Mouse (Mus musculus) heart, embryonic 16.5 days (tissue): ENCODE data around the gene Tmem138. TPM values are rescaled to one million over a fixed set of nuclear protein-coding genes. Genes with fewer than 3 reads are reported as not detected.
A peak's percentile ranks its signal among the peaks of the same experiment; 100 is the strongest.

Experiments used
- ATAC-seq: fragments of 200-750 bp; cut with Nextera tagmentation; replicated peaks from 2 replicates; pipeline ENCODE4 v1.8.0; 2017; ENCODE audit warnings: moderate number of reproducible peaks; ENCODE audit not compliant: insufficient read depth, low FRiP score; ENCODE audit errors: extremely low read depth
- H3K27ac ChIP-seq: fragments of 300-500 bp; sonication (generic); 2 replicates; pipeline ENCODE4 v1.5.1; 2014; ENCODE audit warnings: mild to moderate bottlenecking, low read length, control low read depth, moderate library complexity
- H3K27me3 ChIP-seq: fragments of 300-500 bp; sonication (generic); 2 replicates; pipeline ENCODE4 v1.6.1; 2014; ENCODE audit warnings: low read length, mixed read lengths; ENCODE audit not compliant: control insufficient read depth, insufficient read depth
- H3K36me3 ChIP-seq: fragments of 300-500 bp; sonication (generic); 2 replicates; pipeline ENCODE4 v1.6.1; 2014; ENCODE audit not compliant: control insufficient read depth, insufficient read depth
- H3K4me1 ChIP-seq: fragments of 300-500 bp; sonication (generic); 2 replicates; pipeline ENCODE4 v1.6.1; 2014; ENCODE audit warnings: low read length, mixed read lengths; ENCODE audit not compliant: control insufficient read depth, insufficient read depth
- H3K4me2 ChIP-seq: fragments of 300-500 bp; sonication (generic); 2 replicates; pipeline ENCODE4 v1.6.1; 2014; ENCODE audit warnings: low read depth, mild to moderate bottlenecking, control low read depth, low read length
- H3K4me3 ChIP-seq: fragments of 300-500 bp; sonication (generic); 2 replicates; pipeline ENCODE4 v1.5.1; 2014; ENCODE audit warnings: mild to moderate bottlenecking, control low read depth, low read length
- H3K9ac ChIP-seq: fragments of 300-500 bp; sonication (generic); 2 replicates; pipeline ENCODE4 v1.6.1; 2014; ENCODE audit warnings: low read length, control low read depth
- H3K9me3 ChIP-seq: fragments of 300-500 bp; sonication (generic); replicated peaks from 2 replicates; pipeline ENCODE4 v1.6.1; 2016; ENCODE audit warnings: low read length; ENCODE audit not compliant: control insufficient read depth
- WGBS: fragments of 180-500 bp; shearing (Covaris S2); extraction: QIAGEN DNeasy Blood & Tissue Kit; methylation state at CpG from one replicate; pipeline ENCODE4 v1.1.7; 2014; 5-methylcytosine and 5-hydroxymethylcytosine counted together
- polyA plus RNA-seq: library from polyadenylated mRNA; unstranded; fragments of >200 nt; fragmentation: Nextera tagmentation; extraction: Ambion mirVana; gene quantifications from 2 replicates; pipeline ENCODE4 v1.2.1, GENCODE M21; 2015

The Tmem138 gene
- polyA plus RNA-seq, 1 experiment from 2014 or later = 25.1 TPM

DNA sequence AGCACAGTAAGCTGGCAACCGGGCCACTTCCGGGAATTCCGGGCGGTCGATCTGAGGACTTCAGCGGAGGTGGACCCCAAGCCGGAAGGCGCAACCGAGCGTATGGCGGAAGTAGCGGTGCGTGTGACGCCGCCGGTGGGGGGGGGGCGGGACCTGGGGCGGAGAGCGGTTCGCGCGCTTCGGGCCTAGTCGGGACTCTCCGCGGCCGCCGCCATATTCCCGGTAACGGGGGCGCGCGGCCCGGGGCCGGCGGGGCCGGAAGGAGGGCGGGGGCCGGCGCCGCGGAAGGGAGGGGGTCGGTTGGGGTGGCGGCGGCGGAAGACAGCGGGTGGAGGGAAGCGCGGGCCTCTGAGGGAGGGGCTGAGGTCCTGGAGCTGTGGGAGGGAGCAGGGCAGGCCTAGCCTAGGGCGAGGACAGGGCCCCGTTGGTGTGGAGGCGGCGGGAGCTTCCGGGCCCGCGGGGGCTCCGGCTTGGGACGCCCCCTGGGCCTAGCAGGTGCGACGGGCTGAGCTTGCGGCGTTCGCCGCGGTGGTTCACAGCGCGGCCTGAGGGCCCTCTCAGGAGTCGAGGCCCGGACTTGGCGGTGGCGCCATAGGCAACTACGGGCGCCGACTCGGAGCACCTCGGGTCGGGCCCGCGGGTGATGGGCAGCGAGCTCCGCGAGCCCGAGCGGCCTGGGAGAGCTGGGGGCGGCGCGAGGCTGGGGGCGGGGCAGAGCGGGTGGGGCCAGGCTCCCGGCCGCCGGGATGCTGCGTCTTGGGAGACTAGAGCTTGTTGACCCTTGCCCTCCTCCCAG is 51.9 kb downstream of the Tmem138 start, which contains the start of gene Cpsf7:
Gene Cpsf7 (plus strand): TSS at position 161 of the 796 bp plus-strand sequence.
- Histone ChIP-seq H3K27ac (peak within 1 kb of the TSS; percentile 99), H3K27me3 (no peaks in the 10 kb centered on the region), H3K4me2 (peak within 1 kb of the TSS; percentile 75), H3K4me1 (peaks cover 14% of the 10 kb centered on the region), H3K36me3 (peaks cover 8% of the 10 kb centered on the region), H3K4me3 (peak within 1 kb of the TSS; percentile 96), H3K9me3 (no peaks in the 10 kb centered on the region), H3K9ac (peak within 1 kb of the TSS; percentile 100)
- peak; percentile 94 for ATAC-seq
- WGBS = under 1% methylated on average over 86 of the region's 93 CpGs

DNA sequence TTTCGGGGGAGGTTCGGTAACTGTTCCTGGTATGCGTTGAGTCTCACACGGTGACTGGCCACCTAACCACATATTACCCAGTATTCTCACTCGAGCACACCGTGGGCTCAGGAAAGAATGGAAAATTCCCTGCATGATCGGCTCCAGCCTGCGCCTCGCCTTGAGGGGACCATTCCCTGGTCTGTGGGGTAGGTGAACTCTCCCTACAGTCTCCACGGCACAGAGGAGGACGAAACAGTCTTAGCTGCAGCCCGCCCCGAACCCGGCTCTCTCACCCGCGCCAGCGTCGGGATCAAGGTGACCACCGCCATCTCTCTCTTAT is 52.4 kb downstream of the Tmem138 start:
- ATAC-seq = no peak
- H3K9ac ChIP-seq = peak overlapping the region; percentile 100
- no peaks in the 10 kb centered on the region for H3K27me3 ChIP-seq
- H3K4me3 ChIP-seq = peak overlapping the region; percentile 96
- WGBS = under 1% methylated on average over 19 of the region's 19 CpGs
- peaks cover 14% of the 10 kb centered on the region for H3K4me1 ChIP-seq
- H3K9me3 ChIP-seq = no peaks in the 10 kb centered on the region
- H3K36me3 ChIP-seq = peaks cover 5% of the 10 kb centered on the region; the same call in 1 of the 2 replicates
- H3K4me2 ChIP-seq = peak overlapping the region; percentile 68
- peak overlapping the region; percentile 99 for H3K27ac ChIP-seq

DNA sequence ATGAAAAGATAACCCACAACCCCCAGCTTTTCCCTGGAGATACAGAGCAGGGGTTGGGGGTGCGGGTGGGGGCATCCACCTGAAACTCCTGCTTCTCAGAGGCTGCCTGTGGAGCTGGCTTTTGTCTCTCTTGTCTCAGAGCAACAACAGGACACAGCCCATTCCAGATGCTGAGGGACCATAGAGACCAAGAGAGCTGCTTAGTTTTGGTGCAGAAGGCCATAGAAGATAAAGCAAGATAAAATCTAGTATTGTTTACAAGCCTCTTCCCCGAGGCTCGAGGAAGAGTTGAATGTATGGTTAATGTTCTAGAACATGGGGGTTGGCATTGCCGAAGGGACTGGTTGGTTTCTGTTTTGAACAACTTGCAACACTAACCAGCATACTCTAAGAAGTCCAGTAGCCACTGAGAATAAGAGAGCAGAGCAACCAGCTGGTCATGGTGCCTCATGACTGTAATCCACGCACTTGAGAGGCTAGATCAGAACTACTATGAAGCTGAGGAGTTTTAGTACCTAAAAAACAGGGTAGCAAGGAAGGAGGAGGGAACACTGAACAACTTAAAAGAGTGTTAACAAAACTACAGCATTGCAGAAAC is 53.6 kb downstream of the Tmem138 start:
- no peaks in the 10 kb centered on the region for H3K27me3 ChIP-seq
- no peaks in the 10 kb centered on the region for H3K9me3 ChIP-seq
- peaks cover 14% of the 10 kb centered on the region for H3K4me1 ChIP-seq
- peak overlapping the region; percentile 6; the same call in 1 of the 2 replicates for H3K4me2 ChIP-seq
- H3K36me3 ChIP-seq = peaks cover 3% of the 10 kb centered on the region; the same call in 1 of the 2 replicates
- H3K27ac ChIP-seq = no peak overlapping the region
- no peak for ATAC-seq
- no peak overlapping the region for H3K9ac ChIP-seq
- H3K4me3 ChIP-seq = no peak overlapping the region
- 75% methylated on average over 5 of the region's 5 CpGs for WGBS

DNA sequence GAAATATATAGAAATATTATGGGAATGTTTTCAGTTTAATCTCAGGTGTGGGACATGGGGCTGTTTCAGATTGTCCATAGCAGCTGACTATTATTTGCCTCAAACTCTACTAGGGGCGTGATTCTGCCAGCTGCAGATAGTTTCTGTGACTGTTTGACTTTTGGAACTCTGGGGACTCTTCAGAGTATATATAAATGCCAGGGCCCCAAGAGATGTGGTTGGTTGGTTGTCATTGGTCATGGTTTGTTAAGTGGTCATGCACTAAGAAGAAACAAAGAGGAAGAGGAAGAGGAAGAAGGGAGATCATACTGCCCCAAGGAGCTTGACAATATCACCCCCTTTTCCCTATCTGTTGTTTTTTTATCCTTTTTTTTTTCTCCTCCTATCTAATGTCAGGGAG is 55.2 kb downstream of the Tmem138 start:
- WGBS = 73% methylated on average over 1 of the region's 1 CpGs

More for the DNA sequence above, 55.2 kb downstream of the Tmem138 start:
- Histone ChIP-seq H3K9me3 (no peaks in the 10 kb centered on the region), H3K36me3 (peaks cover 7% of the 10 kb centered on the region), H3K27ac (no peak overlapping the region), H3K4me1 (peaks cover 14% of the 10 kb centered on the region), H3K9ac (no peak overlapping the region), H3K4me3 (no peak overlapping the region), H3K27me3 (no peaks in the 10 kb centered on the region), H3K4me2 (no peak overlapping the region)
- ATAC-seq = no peak

Other genes starting within 250 kb of the Tmem138 start
- 0.49 and 0.80 TPM in 2 replicates for gene Syt7, start 188.3 kb downstream of the Tmem138 start, polyA plus RNA-seq
- 0.21 and 0.31 TPM in 2 replicates for gene Lrrc10b, start 119.9 kb downstream of the Tmem138 start, polyA plus RNA-seq
- gene Ppp1r32, start 94.4 kb downstream of the Tmem138 start, polyA plus RNA-seq = 0.13 and 1.00 TPM in 2 replicates
- 27.7 and 33.1 TPM in 2 replicates for gene Cpsf7, start 52.1 kb downstream of the Tmem138 start, polyA plus RNA-seq
- 53.6 and 54.6 TPM in 2 replicates for gene Sdhaf2, start 51.2 kb downstream of the Tmem138 start, polyA plus RNA-seq
- 17.0 and 20.7 TPM in 2 replicates for gene Tmem216, start 21.1 kb downstream of the Tmem138 start, polyA plus RNA-seq
- 20.6 and 22.8 TPM in 2 replicates for gene Cyb561a3, start 190 bp downstream of the Tmem138 start, polyA plus RNA-seq
- gene Ddb1, start 28.0 kb upstream of the Tmem138 start, polyA plus RNA-seq = 276 and 277 TPM in 2 replicates
- gene Tkfc, start 28.3 kb upstream of the Tmem138 start, polyA plus RNA-seq = 11.4 TPM in 2 replicates
- gene Vwce, start 56.9 kb upstream of the Tmem138 start, polyA plus RNA-seq = 1.7 and 2.1 TPM in 2 replicates
- not detected in 2 replicates for gene Pga5, start 100.7 kb upstream of the Tmem138 start, polyA plus RNA-seq
- 29.3 and 30.4 TPM in 2 replicates for gene Vps37c, start 111.4 kb upstream of the Tmem138 start, polyA plus RNA-seq
- gene Cd5, start 161.6 kb upstream of the Tmem138 start, polyA plus RNA-seq = 1.6 and 3.0 TPM in 2 replicates